Comparison of ENCODE assay signal across 18 mouse cellular contexts in genomic region chr6:47049051-47049450, GRCm38 (mm10).
DNase-seq lines count a peak whose midpoint lies in the region; ATAC-seq lines count a peak whose summit lies in the region.
"Had no signal": no experiment of that assay in that cellular context is flagged by ENCODE, and none has a peak within 500 bp of the region (broad histone marks: within the 10 kb centered on the region; RNA-seq: fewer than 3 reads in every experiment).

No protein-coding gene starts in this region.

- peaks cover 20% of the 10 kb centered on the region for H3K27me3 ChIP-seq in midbrain, embryonic 10.5 days (ENCODE audit: low read depth, poor library complexity, severe bottlenecking)
- 0 out of 2 replicates have a peak, but pooled peaks cover 4% of the 10 kb centered on the region for H3K27me3 ChIP-seq in midbrain, embryonic 15.5 days (replicated peaks)
- H3K27me3 ChIP-seq in limb, embryonic 11.5 days (ENCODE audit: control insufficient read depth, insufficient read depth, low read length), result no peaks in the 10 kb centered on the region
- H3K27me3 ChIP-seq: forebrain, embryonic 13.5 days; heart, embryonic 13.5 days had no signal

- no peaks in the 10 kb centered on the region for H3K36me3 ChIP-seq in midbrain, embryonic 10.5 days
- no peaks in the 10 kb centered on the region for H3K36me3 ChIP-seq in midbrain, embryonic 15.5 days (replicated peaks)
- no peaks in the 10 kb centered on the region for H3K36me3 ChIP-seq in limb, embryonic 11.5 days (ENCODE audit: control insufficient read depth, insufficient read depth, low read length)
- H3K36me3 ChIP-seq: heart, embryonic 13.5 days had no signal

- no peak overlapping the region for H3K4me2 ChIP-seq in midbrain, embryonic 15.5 days
- H3K4me2 ChIP-seq in limb, embryonic 11.5 days (ENCODE audit: low read depth, severe bottlenecking), result no peak overlapping the region
- H3K4me2 ChIP-seq: forebrain, embryonic 13.5 days; heart, embryonic 13.5 days; hindbrain, embryonic 14.5 days had no signal

- H3K9ac ChIP-seq in midbrain, embryonic 15.5 days, result no peak overlapping the region
- no peak overlapping the region for H3K9ac ChIP-seq in limb, embryonic 11.5 days (ENCODE audit: low read length)
- H3K9ac ChIP-seq: forebrain, embryonic 13.5 days; forebrain, postnatal 0 days; heart, embryonic 13.5 days; hindbrain, embryonic 14.5 days had no signal

- no peak overlapping the region for H3K27ac ChIP-seq in midbrain, embryonic 10.5 days (replicated peaks)
- H3K27ac ChIP-seq in midbrain, embryonic 15.5 days, result no peak overlapping the region
- no peak overlapping the region for H3K27ac ChIP-seq in limb, embryonic 11.5 days (replicated peaks; ENCODE audit: low read depth, low read length)
- H3K27ac ChIP-seq: forebrain, embryonic 13.5 days; gastrocnemius, adult 2 months; heart, embryonic 13.5 days; hindbrain, embryonic 14.5 days had no signal

- no peak overlapping the region for H3K4me3 ChIP-seq in midbrain, embryonic 10.5 days
- H3K4me3 ChIP-seq in midbrain, embryonic 15.5 days, result no peak overlapping the region
- H3K4me3 ChIP-seq in limb, embryonic 11.5 days (ENCODE audit: low read depth, low read length), result no peak overlapping the region
- H3K4me3 ChIP-seq: forebrain, embryonic 13.5 days; gastrocnemius, adult 2 months; heart, embryonic 13.5 days had no signal

- no peaks in the 10 kb centered on the region for H3K9me3 ChIP-seq in midbrain, embryonic 10.5 days (replicated peaks)
- no peaks in the 10 kb centered on the region for H3K9me3 ChIP-seq in midbrain, embryonic 15.5 days
- no peaks in the 10 kb centered on the region for H3K9me3 ChIP-seq in limb, embryonic 11.5 days (ENCODE audit: control insufficient read depth, low read length)
- H3K9me3 ChIP-seq: forebrain, embryonic 13.5 days; heart, embryonic 13.5 days had no signal

- WGBS in midbrain, embryonic 10.5 days, result 80% methylated on average over 5 of the region's 5 CpGs
- WGBS in midbrain, embryonic 15.5 days, result 87% methylated on average over 5 of the region's 5 CpGs
- 45% methylated on average over 5 of the region's 5 CpGs for WGBS in limb, embryonic 11.5 days

- H3K4me1 ChIP-seq in midbrain, embryonic 10.5 days, result peaks cover 5% of the 10 kb centered on the region
- peaks cover 12% of the 10 kb centered on the region for H3K4me1 ChIP-seq in midbrain, embryonic 15.5 days
- no peaks in the 10 kb centered on the region for H3K4me1 ChIP-seq in limb, embryonic 11.5 days (ENCODE audit: control insufficient read depth, insufficient read depth, low read length)
- H3K4me1 ChIP-seq: heart, embryonic 13.5 days had no signal

- ATAC-seq in midbrain, embryonic 15.5 days (replicated peaks), result no peak
- ATAC-seq in limb, embryonic 11.5 days (ENCODE audit: insufficient number of reproducible peaks, low FRiP score, low TSS enrichment, low read depth), result no peak
- ATAC-seq: forebrain, embryonic 13.5 days; forebrain, postnatal 0 days had no signal

- DNase-seq in midbrain, embryonic 10.5 days (ENCODE audit: low spot score), result peak; percentile 15
- DNase-seq in embryo, embryonic 9.5 days (ENCODE audit: extremely low spot score), result peak; percentile 31
- peak; percentile 23 for DNase-seq in limb, embryonic 11.5 days (ENCODE audit: low spot score)
- DNase-seq in right cerebral cortex, adult 2 months (ENCODE audit: low spot score in 2 of 2), result no peak
- no peak for DNase-seq in adrenal gland, adult (ENCODE audit: inconsistent age in 2 of 2, low spot score in 1 of 2)
- DNase-seq in kidney, adult 11 months, result no peak
- DNase-seq: adrenal gland, postnatal 14 days; cerebellum, adult 11-12 months; cerebellum, adult 9-10 months; cerebellum, postnatal 36 days; forebrain, postnatal 0 days; gastrocnemius, adult 2 months; gastrocnemius, postnatal 36 days; heart, postnatal 36 days had no signal

Comparison
In these comparisons a context has a peak if more than half of its experiments do, and no peak if none do; other contexts are left out.
1. DNase-seq: peak in midbrain, embryonic 10.5 days (single experiment), embryo, embryonic 9.5 days (single experiment) and limb, embryonic 11.5 days (single experiment); none in right cerebral cortex, adult 2 months (0 of 2), adrenal gland, adult (0 of 2) and kidney, adult 11 months (single experiment).